Mouse (Mus musculus): ENCODE results near the gene Cacul1.

Gene Cacul1

DNA sequence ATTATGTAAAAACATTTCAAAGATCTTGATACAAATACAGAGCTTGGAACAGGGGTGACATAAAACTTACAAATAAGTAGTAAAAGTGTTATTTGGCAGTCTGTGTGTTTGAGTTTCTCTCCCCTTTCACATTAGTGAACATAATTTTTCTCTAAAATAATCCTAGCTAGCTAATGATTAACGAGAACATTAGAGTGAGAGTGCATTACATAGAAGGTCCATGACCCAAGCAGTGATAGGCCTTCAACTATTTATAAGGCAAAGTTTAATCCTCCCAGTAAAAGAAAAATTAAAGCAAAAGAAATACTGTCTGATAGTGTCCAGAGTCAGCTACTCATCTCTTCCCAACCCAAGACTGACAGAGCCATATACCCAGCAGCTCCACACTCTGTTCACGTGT is 48.9 kb downstream of the Cacul1 start:
- CTCF ChIA-PET, result interaction anchor here (0.6 kb wide), 1 partner anchor 1788 kb away, joined by 6 read pairs; no protein-coding TSS in a partner anchor

DNA sequence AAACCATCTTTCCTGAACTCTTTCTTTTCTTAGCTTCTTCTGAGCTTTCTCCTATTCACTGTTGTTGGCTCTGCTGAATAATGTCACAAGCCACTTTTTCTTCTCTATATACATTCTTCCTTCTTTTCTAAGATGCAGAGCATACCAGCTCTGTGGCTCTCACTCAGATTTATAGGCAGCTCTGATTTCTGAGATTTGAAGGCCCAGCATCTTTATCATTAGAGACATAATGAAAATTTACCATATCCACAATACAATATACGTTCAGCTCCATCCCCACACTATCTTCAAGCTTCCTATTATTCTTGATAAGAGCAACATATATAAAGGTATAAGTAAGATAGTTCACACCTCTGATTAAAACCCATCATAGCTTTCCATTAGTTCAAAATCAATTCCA is 50.7 kb downstream of the Cacul1 start:
- CTCF ChIA-PET, result no interaction called here

DNA sequence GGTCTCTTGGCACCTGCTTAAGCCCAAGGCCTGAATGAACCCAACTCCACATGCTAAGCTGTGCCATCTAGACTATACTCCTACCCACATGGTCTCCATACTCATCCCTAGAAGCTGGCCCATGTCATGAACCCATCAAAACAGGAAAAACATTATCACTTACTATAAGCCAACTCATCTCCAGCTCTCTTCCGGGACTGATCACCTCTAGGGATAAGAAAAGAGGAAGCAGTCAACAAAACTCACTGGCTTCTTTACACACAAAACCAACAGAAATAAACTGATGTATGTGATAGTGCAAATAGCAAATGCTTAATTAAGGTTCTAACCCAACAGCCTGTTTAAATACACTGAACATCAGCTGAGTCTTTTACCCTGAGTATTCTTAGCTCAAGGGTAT is 51.5 kb downstream of the Cacul1 start:
- CTCF ChIA-PET, result no interaction called here

DNA sequence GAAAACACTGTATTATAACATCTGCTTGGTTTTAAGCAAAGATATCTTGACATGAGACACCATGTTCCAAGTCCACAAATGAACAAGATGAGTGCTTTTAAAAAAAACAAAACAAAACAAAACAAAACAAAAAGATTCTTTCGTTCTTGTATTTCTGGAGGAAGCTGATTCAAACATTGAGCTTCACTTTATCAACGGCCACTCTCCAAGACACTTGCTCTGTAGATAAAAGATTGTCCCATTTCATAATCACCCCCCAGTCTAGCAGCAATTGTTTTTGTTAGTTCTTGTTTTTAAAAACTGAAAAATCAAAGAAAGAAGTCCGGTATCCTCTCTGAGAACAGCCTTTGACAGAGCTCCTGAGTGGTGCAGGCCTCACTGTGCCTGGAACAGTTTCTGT is 52.2 kb downstream of the Cacul1 start:
- CTCF ChIA-PET, result no interaction called here

DNA sequence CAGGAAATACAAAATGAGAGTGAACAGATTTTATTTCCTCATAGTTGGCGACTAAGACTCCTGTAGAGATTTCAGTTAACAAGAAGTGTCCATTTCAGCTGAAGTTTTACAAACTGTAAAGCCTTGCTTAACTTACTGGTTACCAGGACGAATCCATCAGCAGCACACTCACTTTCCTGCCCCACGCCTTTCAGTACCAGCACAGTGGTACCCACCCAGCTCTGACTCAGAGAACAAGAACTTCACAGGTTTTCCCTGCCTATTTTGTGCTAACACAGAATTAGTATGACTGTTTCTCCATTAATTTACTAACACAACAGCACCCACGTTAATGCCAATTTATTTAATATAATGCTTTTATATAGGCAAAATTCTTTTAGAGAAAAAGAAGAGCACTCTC is 53.9 kb downstream of the Cacul1 start:
- CTCF ChIA-PET, result no interaction called here

GRCm38 (mm10) chr19:60525086-60525485 is 55.7 kb downstream of the Cacul1 start:
- CTCF ChIA-PET, result no interaction called here

GRCm38 (mm10) chr19:60524678-60525077 is 56.1 kb downstream of the Cacul1 start:
- CTCF ChIA-PET, result no interaction called here

- CTCF ChIA-PET, result no interaction called here
These were observed 60.7 kb downstream of the Cacul1 start for GRCm38 (mm10) chr19:60520131-60520530.

DNA sequence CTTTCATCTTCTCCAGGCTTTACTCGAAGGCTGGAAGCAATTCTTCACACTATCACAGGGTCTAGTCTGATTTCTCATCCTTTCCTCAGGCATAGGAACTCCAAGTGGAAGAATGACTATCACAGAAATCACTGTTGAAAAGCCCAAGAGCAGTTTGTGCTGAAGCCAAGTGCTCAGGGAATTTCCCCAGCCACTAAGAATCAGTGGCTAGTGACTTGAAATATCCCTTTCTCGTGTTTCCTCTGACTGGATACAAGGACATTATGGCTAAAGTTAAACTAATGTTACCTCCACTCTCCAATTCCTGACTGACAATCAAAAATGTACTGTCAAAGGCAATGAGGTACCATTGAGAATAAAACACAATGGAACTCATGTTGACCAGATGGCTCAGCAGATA is 65.8 kb downstream of the Cacul1 start:
- CTCF ChIA-PET, result no interaction called here

GRCm38 (mm10) chr19:60513431-60513830 is 67.4 kb downstream of the Cacul1 start:
- CTCF ChIA-PET, result no interaction called here

- CTCF ChIA-PET, result no interaction called here
These were observed 80.6 kb downstream of the Cacul1 start for GRCm38 (mm10) chr19:60500209-60500608.

GRCm38 (mm10) chr19:60497171-60497570 is 83.7 kb downstream of the Cacul1 start:
- CTCF ChIA-PET, result no interaction called here

DNA sequence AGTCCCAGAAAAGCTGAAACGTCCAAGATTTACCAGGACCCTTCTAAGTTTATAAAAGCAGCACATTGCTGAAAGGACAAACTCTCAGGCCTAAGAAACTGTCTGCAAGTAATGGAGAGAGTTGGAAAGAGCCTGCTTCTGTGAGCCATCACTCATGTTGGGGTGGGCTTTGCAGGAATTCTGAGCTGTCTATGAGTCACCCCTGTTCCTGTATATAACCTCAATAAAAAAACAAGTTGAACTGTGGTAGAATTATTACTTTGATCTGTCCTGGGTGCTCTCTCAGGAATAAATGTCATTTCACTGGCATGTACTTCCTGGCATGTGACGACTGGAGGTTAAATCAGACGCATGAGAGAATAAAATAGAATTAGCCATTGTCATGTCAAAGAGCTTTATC is 85.1 kb downstream of the Cacul1 start:
- CTCF ChIA-PET, result no interaction called here

GRCm38 (mm10) chr19:60489566-60489965 is 91.3 kb downstream of the Cacul1 start:
- CTCF ChIA-PET, result interaction anchor here (1.2 kb wide), 1 partner anchor 13 kb away, joined by 3 read pairs; no protein-coding TSS in a partner anchor

DNA sequence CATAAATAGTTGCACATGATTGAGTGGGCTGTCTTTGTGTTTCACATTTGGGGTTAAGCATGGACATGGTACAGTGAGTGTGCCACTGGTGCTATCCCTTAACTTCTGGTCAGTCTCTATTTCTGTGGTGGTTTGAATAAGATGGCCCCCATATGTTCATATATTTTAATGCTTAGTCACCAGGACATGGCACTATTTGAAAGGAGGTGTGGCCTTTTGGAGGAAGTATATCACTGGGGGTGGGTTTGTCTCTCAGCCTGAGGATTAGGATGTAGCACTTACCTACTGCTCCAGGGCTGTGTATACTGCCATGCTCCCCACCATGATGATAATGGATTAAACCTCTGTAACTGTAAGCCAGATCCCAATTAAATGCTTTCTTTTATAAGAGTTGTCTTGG is 95.6 kb downstream of the Cacul1 start:
- CTCF ChIA-PET, result no interaction called here

- CTCF ChIA-PET, result no interaction called here
These were observed 102.0 kb downstream of the Cacul1 start for GRCm38 (mm10) chr19:60478859-60479258.

GRCm38 (mm10) chr19:60477788-60478187 is 103.0 kb downstream of the Cacul1 start:
- CTCF ChIA-PET, result no interaction called here

Data from spleen, embryonic (tissue).